ENCODE assay signal across 34 mouse cellular contexts in the genomic region with DNA sequence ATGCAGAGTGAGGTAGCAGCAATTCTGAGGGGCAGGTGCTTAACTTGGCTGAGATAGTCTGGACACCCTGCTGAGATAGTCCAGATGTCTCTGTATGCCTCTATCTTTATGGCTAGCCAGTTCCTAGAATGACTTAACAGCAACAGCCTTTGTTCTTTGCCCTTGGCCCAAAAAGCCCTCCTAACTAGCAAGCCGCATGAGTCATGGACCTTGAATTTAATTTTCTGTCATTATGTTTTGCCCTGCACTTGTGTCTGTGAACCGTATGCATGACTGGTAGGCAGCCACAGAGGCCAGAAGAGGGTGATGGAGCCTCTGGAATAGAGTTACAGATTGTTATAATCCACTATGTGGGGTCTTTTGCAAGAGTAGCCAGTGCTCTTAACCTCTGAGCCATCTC. TPM values are rescaled to one million over a fixed set of nuclear protein-coding genes. Genes with fewer than 3 reads are reported as not detected.
"Had no signal": no experiment of that assay in that cellular context is flagged by ENCODE, and none has a peak within 500 bp of the region (broad histone marks: within the 10 kb centered on the region; RNA-seq: fewer than 3 reads in every experiment).

No protein-coding gene starts in this region.

RNA-seq across cellular contexts. Expression of a gene that starts 17.7 kb away (rescaled TPM):
- total RNA-seq: left cerebral cortex, postnatal 10 days; left cerebral cortex, postnatal 14 days; left cerebral cortex, postnatal 25 days; left cerebral cortex, postnatal 36 days; left cerebral cortex, postnatal 4 days; liver, adult 2 months; megakaryocyte progenitor cell, adult 5-6 weeks; megakaryocyte, adult 5-6 weeks; megakaryocyte-erythroid progenitor cell, adult 5-6 weeks; midbrain, postnatal 0 days; monocyte, adult 5-6 weeks had no signal
- polyA plus RNA-seq: limb, embryonic 10.5 days; limb, embryonic 11.5 days; limb, embryonic 12.5 days; limb, embryonic 13.5 days; limb, embryonic 15.5 days; liver, adult 2 months; liver, embryonic 11.5 days; liver, embryonic 12.5 days; liver, embryonic 13.5 days; liver, embryonic 15.5 days; liver, embryonic 16.5 days; liver, postnatal 0 days; lung, embryonic 14.5 days; lung, embryonic 16.5 days; lung, postnatal 0 days; macrophage; midbrain, embryonic 10.5 days; midbrain, embryonic 11.5 days; midbrain, embryonic 12.5 days; midbrain, embryonic 13.5 days; midbrain, embryonic 14.5 days; midbrain, embryonic 15.5 days; midbrain, embryonic 16.5 days; midbrain, postnatal 0 days; neural tube, embryonic 11.5 days had no signal
